Mouse (Mus musculus): ENCODE data around the gene Naaladl2. TPM values are rescaled to one million over a fixed set of nuclear protein-coding genes. Genes with fewer than 3 reads are reported as not detected.

Naaladl2 gene
- 0.85 and 0.92 TPM in 2 replicates for polyA plus RNA-seq (2012; rRNA removed; ENCODE audit: low replicate concordance)

DNA sequence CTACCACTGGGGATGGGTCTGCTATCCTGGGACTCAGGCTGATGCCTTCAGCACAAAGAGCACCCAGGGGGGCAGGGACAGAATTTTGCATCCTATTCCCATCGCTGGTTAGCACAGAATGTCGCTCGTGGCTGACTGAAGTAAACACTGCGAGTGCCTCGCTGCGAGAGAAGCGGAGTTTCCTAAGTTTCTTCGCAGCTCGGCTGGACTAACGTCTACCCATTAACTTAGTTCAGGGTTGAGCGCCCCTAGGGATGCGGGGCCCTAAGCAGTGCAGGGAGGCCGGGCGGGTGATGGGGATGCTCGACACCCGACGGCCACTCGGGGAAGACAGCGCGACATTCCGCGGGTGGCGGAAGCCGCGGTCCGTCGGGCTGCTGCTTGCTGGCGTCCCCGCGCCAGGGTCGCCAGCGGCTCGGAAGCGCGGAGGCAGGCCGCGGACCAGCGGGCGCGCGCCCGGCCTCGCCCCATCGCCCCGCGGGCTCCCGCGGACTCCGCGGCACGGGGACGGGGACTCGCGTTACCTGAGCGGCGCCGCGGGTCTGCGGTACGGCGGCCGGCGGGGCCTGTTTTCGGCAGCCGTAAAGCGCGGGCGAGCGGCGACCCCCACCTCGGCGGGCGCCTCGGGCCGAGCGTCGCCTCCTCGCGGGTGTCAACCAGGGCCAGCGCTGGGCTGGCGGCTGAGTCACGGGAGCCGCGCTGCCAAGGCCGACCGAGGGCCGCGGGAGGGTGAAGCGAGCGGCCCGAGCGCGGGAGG, at the start of gene Naaladl2:
Naaladl2 (minus strand) TSS at position 707 of the 757 bp plus-strand sequence.

